Mouse (Mus musculus) forebrain, embryonic 16.5 days (tissue): Measurements from ENCODE around the gene Fgfr2. TPM values are rescaled to one million over a fixed set of nuclear protein-coding genes. Genes with fewer than 3 reads are reported as not detected.

ENCODE experiments used
- ATAC-seq: fragments of 200-750 bp; cut with Nextera tagmentation; 2 replicates; pipeline ENCODE4 v1.8.0; 2017; ENCODE audit warnings: mild to moderate bottlenecking, moderate library complexity
- H3K27ac ChIP-seq: fragments of 300-500 bp; sonication (generic); 2 replicates; pipeline ENCODE4 v1.5.1; 2014; ENCODE audit warnings: low read length, control low read depth
- H3K27me3 ChIP-seq: fragments of 300-500 bp; sonication (generic); replicated peaks from 2 replicates; pipeline ENCODE4 v1.6.1; 2014; ENCODE audit warnings: low read length; ENCODE audit not compliant: control insufficient read depth, insufficient read depth
- H3K36me3 ChIP-seq: fragments of 300-500 bp; sonication (generic); 2 replicates; pipeline ENCODE4 v1.6.1; 2014; ENCODE audit not compliant: control insufficient read depth, insufficient read depth
- H3K4me1 ChIP-seq: fragments of 300-500 bp; sonication (generic); replicated peaks from 2 replicates; pipeline ENCODE4 v1.6.1; 2014; ENCODE audit warnings: low read length; ENCODE audit not compliant: control insufficient read depth, insufficient read depth
- H3K4me2 ChIP-seq: fragments of 300-500 bp; sonication (generic); 2 replicates; pipeline ENCODE4 v1.6.1; 2014; ENCODE audit warnings: mild to moderate bottlenecking, low read length, control low read depth
- H3K4me3 ChIP-seq: fragments of 300-500 bp; sonication (generic); replicated peaks from 2 replicates; pipeline ENCODE4 v1.5.1; 2014; ENCODE audit warnings: mild to moderate bottlenecking, low read length, control low read depth
- H3K9ac ChIP-seq: fragments of 300-500 bp; sonication (generic); replicated peaks from 2 replicates; pipeline ENCODE4 v1.6.1; 2014; ENCODE audit warnings: low read depth, low read length, control low read depth
- H3K9me3 ChIP-seq: fragments of 300-500 bp; sonication (generic); 2 replicates; pipeline ENCODE4 v1.6.1; 2016; ENCODE audit warnings: low read length; ENCODE audit not compliant: control insufficient read depth
- WGBS: fragments of 180-500 bp; shearing (Covaris S2); extraction: QIAGEN DNeasy Blood & Tissue Kit; methylation state at CpG from one replicate; pipeline ENCODE4 v1.1.7; 2014; 5-methylcytosine and 5-hydroxymethylcytosine counted together
- polyA plus RNA-seq: library from polyadenylated mRNA; unstranded; fragments of >200 nt; fragmentation: Nextera tagmentation; extraction: Ambion mirVana; gene quantifications from 2 replicates; pipeline ENCODE4 v1.2.1, GENCODE M21; 2015

The Fgfr2 gene
- polyA plus RNA-seq, 1 experiment from 2014 or later = 39.2 TPM

GRCm38 (mm10) chr7:132174296-132174695 is 948.9 kb downstream of the Fgfr2 start:
- WGBS = 68% methylated on average over 2 of the region's 2 CpGs
- Histone ChIP-seq H3K4me3 (no peak overlapping the region), H3K9me3 (no peaks in the 10 kb centered on the region), H3K4me2 (no peak overlapping the region), H3K27ac (peak overlapping the region; percentile 65), H3K27me3 (no peaks in the 10 kb centered on the region), H3K36me3 (no peaks in the 10 kb centered on the region), H3K4me1 (peaks cover 9% of the 10 kb centered on the region), H3K9ac (no peak overlapping the region)
- no peak for ATAC-seq

- ATAC-seq = peak; percentile 29; the same call in 1 of the 2 replicates
- 40% methylated on average over 5 of the region's 5 CpGs for WGBS
- no peaks in the 10 kb centered on the region for H3K36me3 ChIP-seq
- H3K27ac ChIP-seq = peak overlapping the region; percentile 29; the same call in 1 of the 2 replicates
- peaks cover 10% of the 10 kb centered on the region for H3K4me1 ChIP-seq
- no peaks in the 10 kb centered on the region for H3K27me3 ChIP-seq
- no peak overlapping the region for H3K4me2 ChIP-seq
- H3K4me3 ChIP-seq = no peak overlapping the region
- no peak overlapping the region for H3K9ac ChIP-seq
- no peaks in the 10 kb centered on the region for H3K9me3 ChIP-seq
Observed at GRCm38 (mm10) chr7:132172220-132172619, 950.9 kb downstream of the Fgfr2 start.

- Histone ChIP-seq H3K4me1 (peaks cover 13% of the 10 kb centered on the region), H3K36me3 (no peaks in the 10 kb centered on the region), H3K4me3 (no peak overlapping the region), H3K27me3 (no peaks in the 10 kb centered on the region), H3K4me2 (no peak overlapping the region), H3K9ac (no peak overlapping the region), H3K9me3 (no peaks in the 10 kb centered on the region), H3K27ac (no peak overlapping the region)
- ATAC-seq = no peak
- WGBS = 65% methylated on average over 5 of the region's 5 CpGs
Observed at GRCm38 (mm10) chr7:132171716-132172115, 951.4 kb downstream of the Fgfr2 start.

GRCm38 (mm10) chr7:132169419-132170169 is 953.6 kb downstream of the Fgfr2 start:
- ATAC-seq = no peak

GRCm38 (mm10) chr7:132167239-132167638 is 955.9 kb downstream of the Fgfr2 start:
- H3K27me3 ChIP-seq = no peaks in the 10 kb centered on the region
- ATAC-seq = peak; percentile 89
- H3K9me3 ChIP-seq = no peaks in the 10 kb centered on the region
- no peak overlapping the region for H3K9ac ChIP-seq
- H3K4me2 ChIP-seq = no peak overlapping the region
- peaks cover 6% of the 10 kb centered on the region for H3K4me1 ChIP-seq
- no peak overlapping the region for H3K27ac ChIP-seq
- no peaks in the 10 kb centered on the region for H3K36me3 ChIP-seq
- 32% methylated on average over 4 of the region's 4 CpGs for WGBS
- H3K4me3 ChIP-seq = no peak overlapping the region

More at GRCm38 (mm10) chr7:132169419-132170169, 953.6 kb downstream of the Fgfr2 start:
- no peaks in the 10 kb centered on the region for H3K27me3 ChIP-seq
- no peaks in the 10 kb centered on the region for H3K9me3 ChIP-seq
- WGBS = 46% methylated on average over 7 of the region's 7 CpGs
- H3K4me1 ChIP-seq = peaks cover 14% of the 10 kb centered on the region; the same call in 1 of the 2 replicates
- no peak overlapping the region for H3K27ac ChIP-seq
- H3K9ac ChIP-seq = no peak overlapping the region
- H3K36me3 ChIP-seq = no peaks in the 10 kb centered on the region
- no peak overlapping the region for H3K4me3 ChIP-seq
- no peak overlapping the region for H3K4me2 ChIP-seq

- Histone ChIP-seq H3K27ac (no peak overlapping the region), H3K4me3 (no peak overlapping the region), H3K36me3 (no peaks in the 10 kb centered on the region), H3K9me3 (no peaks in the 10 kb centered on the region), H3K4me2 (no peak overlapping the region), H3K4me1 (peaks cover 24% of the 10 kb centered on the region), H3K9ac (no peak overlapping the region), H3K27me3 (no peaks in the 10 kb centered on the region)
- WGBS = 40% methylated on average over 3 of the region's 3 CpGs
- ATAC-seq = peak; percentile 43
Observed at GRCm38 (mm10) chr7:132162254-132162653, 960.9 kb downstream of the Fgfr2 start.

- WGBS = 32% methylated on average over 9 of the region's 9 CpGs
- H3K27me3 ChIP-seq = 0 out of 2 replicates have a peak, but pooled peaks cover 3% of the 10 kb centered on the region
- no peaks in the 10 kb centered on the region for H3K9me3 ChIP-seq
- H3K4me1 ChIP-seq = peaks cover 49% of the 10 kb centered on the region
- peak overlapping the region; percentile 2; the same call in 1 of the 2 replicates for H3K4me2 ChIP-seq
- no peaks in the 10 kb centered on the region for H3K36me3 ChIP-seq
- no peak overlapping the region for H3K4me3 ChIP-seq
- ATAC-seq = peak; percentile 67; the same call in 1 of the 2 replicates
- H3K9ac ChIP-seq = no peak overlapping the region; the same call in 1 of the 2 replicates
- peak overlapping the region; percentile 77 for H3K27ac ChIP-seq
Observed at GRCm38 (mm10) chr7:132158321-132159025, 964.7 kb downstream of the Fgfr2 start.

- WGBS = 5% methylated on average over 32 of the region's 43 CpGs
- Histone ChIP-seq H3K36me3 (no peaks in the 10 kb centered on the region), H3K27me3 (0 out of 2 replicates have a peak, but pooled peaks cover 3% of the 10 kb centered on the region), H3K4me3 (peak within 1 kb of the TSS; percentile 40), H3K4me1 (peaks cover 51% of the 10 kb centered on the region), H3K27ac (peak within 1 kb of the TSS; percentile 31; the same call in 1 of the 2 replicates), H3K4me2 (peak within 1 kb of the TSS; percentile 66), H3K9ac (peak within 1 kb of the TSS; percentile 58), H3K9me3 (no peaks in the 10 kb centered on the region)
- peak; percentile 20; the same call in 1 of the 2 replicates for ATAC-seq
Observed at GRCm38 (mm10) chr7:132154368-132154961, 968.7 kb downstream of the Fgfr2 start, which contains the start of gene Cpxm2. Gene Cpxm2 (minus strand): TSS chr7:132154739.

GRCm38 (mm10) chr7:132153725-132154147 is 969.4 kb downstream of the Fgfr2 start:
- Histone ChIP-seq H3K4me2 (peak overlapping the region; percentile 66), H3K27me3 (0 out of 2 replicates have a peak, but pooled peaks cover 3% of the 10 kb centered on the region), H3K36me3 (no peaks in the 10 kb centered on the region), H3K4me3 (peak overlapping the region; percentile 40), H3K4me1 (peaks cover 47% of the 10 kb centered on the region), H3K9me3 (no peaks in the 10 kb centered on the region), H3K9ac (no peak overlapping the region), H3K27ac (no peak overlapping the region)
- WGBS = 20% methylated on average over 6 of the region's 6 CpGs
- ATAC-seq = peak; percentile 74
